Mouse (Mus musculus) embryonic fibroblast, embryonic 13.5 days (primary cell): ENCODE data around the gene Pam16. TPM values are rescaled to one million over a fixed set of nuclear protein-coding genes. Genes with fewer than 3 reads are reported as not detected.

Source experiments
- H3K27ac ChIP-seq: 2 replicates; pipeline ENCODE4 v1.5.1; 2012; ENCODE audit warnings: low read length, control low read depth, inconsistent platforms; ENCODE audit not compliant: insufficient read depth
- H3K4me1 ChIP-seq: 2 replicates; pipeline ENCODE4 v1.6.1; 2011; ENCODE audit warnings: low read length; ENCODE audit not compliant: control insufficient read depth, insufficient read depth
- H3K4me3 ChIP-seq: 2 replicates; pipeline ENCODE4 v1.5.1; 2011; ENCODE audit warnings: mild to moderate bottlenecking, control low read depth, low read length; ENCODE audit not compliant: insufficient read depth
- CTCF ChIP-seq: IDR thresholded peaks from 2 replicates; pipeline ENCODE4 v1.5.1; 2011; ENCODE audit warnings: mild to moderate bottlenecking, control low read depth, low read length, moderate library complexity, borderline replicate concordance; ENCODE audit not compliant: insufficient read depth
- POLR2A ChIP-seq: IDR thresholded peaks from 2 replicates; pipeline ENCODE4 v1.6.1; 2011; ENCODE audit warnings: low read depth, mild to moderate bottlenecking, control low read depth, low read length, moderate library complexity
- polyA plus RNA-seq: library from polyadenylated mRNA; stranded (reverse); fragments of >200 nt; gene quantifications from 2 replicates; pipeline ENCODE4 v1.2.4, GENCODE M21; 2011; ENCODE audit warnings: low read depth; ENCODE audit not compliant: missing spikeins, insufficient read length

Pam16 gene
- polyA plus RNA-seq: 30.5 and 33.1 TPM in 2 replicates

DNA sequence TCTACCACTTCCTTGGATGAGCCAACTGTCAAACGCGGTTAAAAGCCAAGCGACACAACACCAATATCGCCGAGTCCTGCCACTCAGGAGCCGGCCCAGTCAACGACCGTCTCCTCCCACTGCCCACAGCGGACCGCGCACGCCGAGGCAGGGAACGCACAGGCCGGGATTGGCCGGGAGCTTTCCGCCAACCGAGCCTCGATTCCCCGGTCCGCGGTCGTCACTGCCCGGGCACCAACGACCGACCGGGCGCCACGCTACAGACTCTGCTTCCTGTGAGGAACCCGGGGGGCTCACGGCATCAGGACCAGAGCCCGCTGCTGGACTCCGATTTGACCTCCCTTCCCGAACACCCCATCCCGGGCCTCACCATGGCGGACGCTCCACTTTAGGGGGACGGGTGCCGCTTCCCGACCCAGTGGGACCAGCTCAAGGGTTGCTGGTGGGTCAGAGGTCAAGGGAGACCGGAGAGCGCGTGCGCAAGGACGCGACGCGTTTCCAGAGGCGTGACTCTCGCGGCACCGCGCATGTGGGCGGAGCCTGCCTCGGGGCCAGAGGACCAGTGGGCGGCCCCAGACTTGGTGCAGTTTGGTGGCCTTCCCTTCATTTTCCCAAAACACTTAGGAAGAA lies at the start of gene Pam16:
Gene Pam16, minus strand, starts transcription at position 508 of the 630 bp plus-strand sequence.
- TF ChIP-seq CTCF (no peak), POLR2A (peak; percentile 48)

DNA sequence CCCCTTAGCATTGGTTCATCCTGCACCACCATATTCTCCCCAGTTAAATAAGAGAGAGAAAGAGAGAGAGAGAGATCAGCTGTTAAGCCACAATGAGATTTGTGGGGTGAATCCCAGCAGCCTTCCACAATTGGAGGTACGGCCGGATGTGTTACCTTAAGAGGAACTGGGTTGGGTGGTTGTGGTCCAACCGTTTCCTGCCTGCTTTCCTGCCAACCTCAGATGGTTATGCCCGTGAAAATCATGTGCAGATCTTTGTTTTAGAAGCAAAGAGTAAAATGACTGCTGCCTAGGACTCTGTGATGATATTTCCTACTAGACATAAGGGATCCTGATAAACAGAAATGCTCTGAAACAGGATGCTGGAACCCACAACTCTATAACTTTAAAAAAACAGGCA lies 49.3 kb upstream of the Pam16 start:
- H3K4me1 ChIP-seq: no peaks in the 10 kb centered on the region
- TF ChIP-seq POLR2A: no peak
- H3K4me3 ChIP-seq: no peak overlapping the region
- H3K27ac ChIP-seq: no peak overlapping the region

More for the DNA sequence above, at the start of gene Pam16:
- Histone ChIP-seq H3K4me3 (peak within 1 kb of the TSS; percentile 71), H3K27ac (peak within 1 kb of the TSS; percentile 62), H3K4me1 (no peaks in the 10 kb centered on the region)

- no peak overlapping the region for H3K4me3 ChIP-seq
- no peaks in the 10 kb centered on the region for H3K4me1 ChIP-seq
- H3K27ac ChIP-seq: no peak overlapping the region
- TF ChIP-seq CTCF (no peak), POLR2A (no peak)
Observed at GRCm38 (mm10) chr16:4670317-4670716, 45.5 kb upstream of the Pam16 start.

DNA sequence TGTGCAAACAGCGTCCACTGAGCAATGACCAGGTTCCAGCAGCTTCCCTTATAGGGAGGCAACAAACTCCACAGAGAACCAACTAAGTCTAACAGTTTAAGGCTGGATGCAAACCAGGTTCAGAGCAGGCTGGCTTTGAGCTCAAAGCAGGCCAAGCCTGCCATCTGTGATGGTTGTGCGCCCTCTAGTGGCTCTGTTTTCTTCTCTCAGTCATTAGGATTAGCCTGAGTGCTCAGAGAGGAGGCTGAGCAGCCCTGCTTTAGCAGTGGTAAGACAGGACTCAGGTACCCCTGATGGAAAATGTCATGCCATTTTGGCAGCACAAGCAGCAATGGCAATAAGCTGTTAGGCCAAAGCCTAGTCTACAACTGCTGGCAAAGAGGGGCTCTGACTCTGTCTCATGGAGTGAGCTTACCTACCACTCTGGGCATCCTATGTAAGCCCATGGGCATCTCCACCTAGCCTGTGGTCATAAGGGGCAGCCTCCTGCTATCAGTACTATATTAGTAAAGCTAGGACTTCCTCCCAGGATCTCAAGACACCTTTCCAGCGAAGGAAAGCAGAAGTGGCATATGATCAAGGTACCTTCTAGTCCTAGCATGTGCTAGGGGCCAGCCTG lies 42.5 kb upstream of the Pam16 start:
- Histone ChIP-seq H3K4me1 (no peaks in the 10 kb centered on the region), H3K4me3 (no peak overlapping the region), H3K27ac (no peak overlapping the region)
- TF ChIP-seq POLR2A (no peak), CTCF (peak; percentile 89)

DNA sequence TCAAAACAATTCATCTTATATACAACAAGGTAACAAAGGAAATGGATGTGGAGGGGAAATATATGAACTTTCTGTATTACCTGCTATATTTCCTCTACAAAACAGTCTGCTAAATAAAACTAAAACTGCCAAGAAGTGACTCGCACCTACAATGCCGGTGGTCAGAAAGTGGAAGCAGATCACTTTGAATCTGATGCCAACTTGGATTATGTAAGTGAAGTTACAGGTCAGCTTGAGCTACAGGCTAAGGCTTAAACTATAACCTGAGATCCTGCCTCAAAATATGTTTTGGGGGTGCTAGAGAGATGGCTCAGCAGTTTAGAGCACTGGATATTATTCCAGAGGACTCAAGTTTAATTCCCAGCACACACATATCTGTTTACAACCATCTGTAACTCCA lies 40.9 kb upstream of the Pam16 start:
- no peak overlapping the region for H3K4me3 ChIP-seq
- peaks cover 3% of the 10 kb centered on the region; the same call in 1 of the 2 replicates for H3K4me1 ChIP-seq
- H3K27ac ChIP-seq: no peak overlapping the region
- no peak for TF ChIP-seq POLR2A
- TF ChIP-seq CTCF: no peak

- Histone ChIP-seq H3K4me3 (no peak overlapping the region), H3K27ac (no peak overlapping the region), H3K4me1 (peaks cover 7% of the 10 kb centered on the region; the same call in 1 of the 2 replicates)
- TF ChIP-seq CTCF (no peak), POLR2A (no peak)
Observed at GRCm38 (mm10) chr16:4663806-4664205, 39.0 kb upstream of the Pam16 start.

GRCm38 (mm10) chr16:4661605-4662004 lies 36.8 kb upstream of the Pam16 start:
- TF ChIP-seq POLR2A (no peak), CTCF (no peak)
- Histone ChIP-seq H3K4me3 (no peak overlapping the region), H3K27ac (no peak overlapping the region), H3K4me1 (peaks cover 9% of the 10 kb centered on the region; the same call in 1 of the 2 replicates)

GRCm38 (mm10) chr16:4659326-4659725 lies 34.5 kb upstream of the Pam16 start:
- Histone ChIP-seq H3K4me3 (no peak overlapping the region), H3K27ac (peak overlapping the region; percentile 96), H3K4me1 (peaks cover 13% of the 10 kb centered on the region; the same call in 1 of the 2 replicates)
- TF ChIP-seq CTCF: no peak
- TF ChIP-seq POLR2A: no peak

GRCm38 (mm10) chr16:4658781-4659245 lies 34.0 kb upstream of the Pam16 start:
- Histone ChIP-seq H3K4me3 (no peak overlapping the region), H3K27ac (peak overlapping the region; percentile 96), H3K4me1 (peaks cover 13% of the 10 kb centered on the region; the same call in 1 of the 2 replicates)
- TF ChIP-seq CTCF: no peak
- no peak for TF ChIP-seq POLR2A

GRCm38 (mm10) chr16:4656571-4657081 lies 31.8 kb upstream of the Pam16 start:
- peaks cover 28% of the 10 kb centered on the region for H3K4me1 ChIP-seq
- peak overlapping the region; percentile 10 for H3K27ac ChIP-seq
- no peak overlapping the region for H3K4me3 ChIP-seq

More at GRCm38 (mm10) chr16:4656571-4657081, 31.8 kb upstream of the Pam16 start:
- TF ChIP-seq CTCF (no peak), POLR2A (no peak)
